Mouse (Mus musculus) stomach, postnatal 0 days (tissue): Measurements from ENCODE around the gene Ghrhr.

Experiments
- CTCF ChIP-seq: IDR thresholded peaks from 2 replicates; pipeline ENCODE4 v1.5.1; 2016; ENCODE audit warnings: antibody characterized with exemption, low read depth, mild to moderate bottlenecking, moderate library complexity
- EP300 ChIP-seq: optimal IDR thresholded peaks from 2 replicates; pipeline ENCODE3; 2016; ENCODE audit warnings: antibody characterized with exemption

DNA sequence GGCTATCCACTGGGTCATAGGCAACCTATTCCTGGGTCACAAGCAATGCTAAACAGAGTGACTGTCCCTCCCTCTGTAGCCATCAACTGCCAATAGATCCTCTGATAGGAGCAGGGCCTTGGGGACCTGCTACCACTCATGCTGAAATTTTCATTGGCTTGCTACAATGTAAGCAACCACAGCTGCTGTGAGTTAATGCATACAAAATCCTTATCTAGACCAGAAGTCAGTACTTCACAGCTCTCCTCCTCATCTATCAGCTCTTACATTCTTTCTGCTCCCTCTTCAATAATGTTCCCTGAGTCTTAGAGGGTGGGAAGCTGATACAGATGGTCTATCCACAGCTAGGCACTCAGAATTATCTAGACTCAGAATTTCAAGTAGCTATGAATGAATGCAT is 9.0 kb upstream of the Ghrhr start:
- TF ChIP-seq EP300 = no peak
- no peak for TF ChIP-seq CTCF
